Mouse (Mus musculus) neural tube, embryonic 10.5 days (tissue): Measurements from ENCODE around the gene Gapdhs.
A peak's percentile ranks its signal among the peaks of the same experiment; 100 is the strongest.
"Not testable (repeated sequence)": the region's sequence is repeated elsewhere in the genome, so short reads cannot be mapped to it uniquely, and the experiment has no call there.

Experiments
- DNase-seq: peaks from one replicate; pipeline ENCODE4 v3.0.0-alpha.2; 2017; ENCODE audit warnings: low spot score; ENCODE audit errors: extremely low spot score

The Gapdhs gene

GRCm38 (mm10) chr7:30747525-30748204, 4.2 kb upstream of the Gapdhs start:
- DNase-seq, result no peak

GRCm38 (mm10) chr7:30744022-30744598, 629 bp upstream of the Gapdhs start:
- no peak for DNase-seq

GRCm38 (mm10) chr7:30742570-30742969, 911 bp downstream of the Gapdhs start:
- DNase-seq, result not testable (repeated sequence)

- DNase-seq, result no peak
Measured at GRCm38 (mm10) chr7:30736211-30736610, 7.3 kb downstream of the Gapdhs start.

- not testable (repeated sequence) for DNase-seq
Measured at GRCm38 (mm10) chr7:30730064-30730722, 13.3 kb downstream of the Gapdhs start.

- peak; percentile 95 for DNase-seq
Measured at GRCm38 (mm10) chr7:30729396-30730063, 14.0 kb downstream of the Gapdhs start, which contains the start of gene Tmem147. TSS of gene Tmem147 (minus strand) at chr7:30729540.

- DNase-seq, result no peak
Measured at GRCm38 (mm10) chr7:30728739-30729395, 14.6 kb downstream of the Gapdhs start.

- no peak for DNase-seq
Measured at GRCm38 (mm10) chr7:30728214-30728613, 15.3 kb downstream of the Gapdhs start.

- DNase-seq, result no peak
Measured at GRCm38 (mm10) chr7:30723274-30723953, 20.1 kb downstream of the Gapdhs start.

GRCm38 (mm10) chr7:30721286-30721685, 22.2 kb downstream of the Gapdhs start:
- DNase-seq, result no peak

GRCm38 (mm10) chr7:30719669-30720068, 23.8 kb downstream of the Gapdhs start:
- DNase-seq, result no peak

GRCm38 (mm10) chr7:30717716-30718046, 25.8 kb downstream of the Gapdhs start:
- no peak for DNase-seq

- peak; percentile 80 for DNase-seq
Measured at GRCm38 (mm10) chr7:30717006-30717715, 26.3 kb downstream of the Gapdhs start.

- no peak for DNase-seq
Measured at GRCm38 (mm10) chr7:30711942-30712341, 31.5 kb downstream of the Gapdhs start, which contains the start of gene Atp4a. TSS of gene Atp4a (plus strand) at chr7:30712209.

- DNase-seq, result no peak
Measured at GRCm38 (mm10) chr7:30707441-30707840, 36.0 kb downstream of the Gapdhs start.

- DNase-seq, result no peak
Measured at GRCm38 (mm10) chr7:30706214-30706882, 37.1 kb downstream of the Gapdhs start.

GRCm38 (mm10) chr7:30698589-30698988, 44.9 kb downstream of the Gapdhs start, which contains the start of gene 2200002J24Rik:
TSS of gene 2200002J24Rik (plus strand) at chr7:30698926.
- DNase-seq, result no peak

GRCm38 (mm10) chr7:30698101-30698500, 45.4 kb downstream of the Gapdhs start:
- no peak for DNase-seq

- no peak for DNase-seq
Measured at GRCm38 (mm10) chr7:30688325-30688724, 55.2 kb downstream of the Gapdhs start.

GRCm38 (mm10) chr7:30683425-30683824, 60.1 kb downstream of the Gapdhs start:
- no peak for DNase-seq
